Mouse (Mus musculus): ENCODE measurements around the gene Hist1h2be. TPM values are rescaled to one million over a fixed set of nuclear protein-coding genes. Genes with fewer than 3 reads are reported as not detected.
A peak's percentile ranks its signal among the peaks of the same experiment; 100 is the strongest.
"Not testable (repeated sequence)": the region's sequence is repeated elsewhere in the genome, so short reads cannot be mapped to it uniquely, and the experiment has no call there.

The Hist1h2be gene
- polyA plus RNA-seq, 1 experiment from 2014 or later: 3.7 TPM

DNA sequence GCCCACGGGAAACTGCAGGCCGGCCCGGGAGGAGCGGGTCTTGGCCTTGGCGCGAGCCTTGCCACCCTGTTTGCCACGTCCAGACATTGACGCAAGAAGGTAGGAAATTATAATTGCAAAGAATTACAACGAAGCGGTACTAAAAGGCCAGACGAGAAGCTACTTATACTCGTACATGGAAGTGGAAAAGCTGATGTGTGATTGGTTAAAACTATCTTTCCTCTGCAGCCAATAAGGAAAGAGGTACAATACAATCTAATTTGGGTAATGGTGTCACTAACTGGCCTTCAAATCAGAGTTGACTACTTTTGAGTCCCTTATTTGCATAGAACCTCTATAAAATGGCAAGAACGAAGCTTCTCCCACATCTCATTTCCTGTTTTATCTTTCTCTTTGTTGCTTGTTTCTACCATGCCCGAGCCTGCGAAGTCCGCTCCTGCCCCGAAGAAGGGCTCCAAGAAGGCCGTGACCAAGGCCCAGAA is 49.9 kb downstream of the Hist1h2be start, which contains the start of the genes Hist1h2ae and Hist1h2bg:
Hist1h2ae (minus strand) TSS at position 199 of the 482 bp plus-strand sequence.
Hist1h2bg (plus strand) TSS at position 375 of the 482 bp plus-strand sequence.
- no peaks in the 10 kb centered on the region for H3K27me3 ChIP-seq
- H3K27ac ChIP-seq: peak within 1 kb of the TSS; percentile 97
- peaks cover 5% of the 10 kb centered on the region; the same call in 1 of the 2 replicates for H3K4me1 ChIP-seq (replicated peaks)
- peak within 1 kb of the TSS; percentile 47 for H3K4me3 ChIP-seq (replicated peaks)
- ATAC-seq (ENCODE audit: insufficient number of reproducible peaks, insufficient read depth, low FRiP score, low TSS enrichment, low read depth): peak; percentile 88
- peak within 1 kb of the TSS; percentile 75 for H3K4me2 ChIP-seq
- 0% methylated on average over 18 of the region's 18 CpGs for WGBS
- no peaks in the 10 kb centered on the region for H3K9me3 ChIP-seq
- H3K36me3 ChIP-seq: no peaks in the 10 kb centered on the region
- H3K9ac ChIP-seq (replicated peaks): peak within 1 kb of the TSS; percentile 84

DNA sequence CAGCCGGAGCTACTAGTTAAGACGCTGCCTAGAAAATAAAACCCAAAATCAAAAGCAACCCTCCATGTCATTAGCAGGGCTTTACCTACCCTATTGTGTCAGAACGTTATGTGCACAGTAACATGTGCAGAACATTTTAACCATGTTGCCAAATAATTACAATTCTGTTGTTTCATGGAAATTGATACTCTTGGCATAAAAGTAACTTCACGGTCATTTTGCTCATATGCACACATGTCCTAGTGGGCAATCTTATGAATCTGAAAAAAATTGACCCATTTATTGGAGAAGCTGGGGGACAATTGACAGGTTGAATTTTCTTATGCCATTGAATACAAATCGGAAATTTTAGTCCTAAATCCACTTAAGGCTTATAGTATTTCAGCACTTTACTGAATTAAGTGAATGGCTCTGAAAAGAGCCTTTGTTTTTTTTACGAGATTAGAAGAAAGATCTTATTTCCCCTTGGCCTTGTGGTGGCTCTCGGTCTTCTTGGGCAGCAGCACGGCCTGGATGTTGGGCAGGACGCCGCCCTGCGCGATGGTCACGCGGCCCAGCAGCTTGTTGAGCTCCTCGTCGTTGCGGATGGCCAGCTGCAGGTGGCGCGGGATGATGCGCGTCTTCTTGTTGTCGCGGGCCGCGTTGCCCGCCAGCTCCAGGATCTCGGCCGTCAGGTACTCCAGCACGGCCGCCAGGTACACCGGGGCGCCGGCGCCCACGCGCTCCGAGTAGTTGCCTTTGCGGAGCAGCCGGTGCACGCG is 50.5 kb downstream of the Hist1h2be start:
- WGBS: under 1% methylated on average over 23 of the region's 41 CpGs
- H3K4me1 ChIP-seq (replicated peaks); H3K9me3 ChIP-seq: not testable (repeated sequence)

DNA sequence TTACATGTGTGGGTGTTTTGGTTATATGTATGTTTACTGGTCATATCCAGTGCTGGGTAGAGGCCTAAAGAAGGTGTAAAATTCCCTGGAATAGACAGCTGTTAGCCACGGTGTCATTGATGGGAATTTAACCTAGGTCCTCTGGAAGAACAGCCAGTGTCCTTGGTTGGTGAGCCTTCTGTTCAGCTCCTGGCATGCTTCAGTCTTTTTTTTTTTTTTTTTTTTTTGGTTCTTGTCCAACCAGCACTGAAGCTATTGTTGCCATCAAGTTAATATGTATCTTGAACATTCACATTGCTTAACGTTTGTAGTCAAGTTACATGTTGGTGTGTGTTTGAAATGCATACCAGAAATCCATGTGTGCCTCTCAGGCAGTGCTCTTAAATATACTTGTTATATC is 56.4 kb downstream of the Hist1h2be start:
- H3K36me3 ChIP-seq: no peaks in the 10 kb centered on the region
- no peak for ATAC-seq (ENCODE audit: insufficient number of reproducible peaks, insufficient read depth, low FRiP score, low TSS enrichment, low read depth)
- H3K27me3 ChIP-seq: no peaks in the 10 kb centered on the region
- peak overlapping the region; percentile 98; the same call in 1 of the 2 replicates for H3K27ac ChIP-seq
- no peaks in the 10 kb centered on the region for H3K4me1 ChIP-seq (replicated peaks)
- no peak overlapping the region for H3K4me2 ChIP-seq
- H3K4me3 ChIP-seq (replicated peaks): no peak overlapping the region
- H3K9ac ChIP-seq (replicated peaks): no peak overlapping the region
- WGBS: 94% methylated on average over 2 of the region's 2 CpGs
- no peaks in the 10 kb centered on the region for H3K9me3 ChIP-seq

More for the DNA sequence above, 50.5 kb downstream of the Hist1h2be start:
- Histone ChIP-seq H3K9ac (replicated peaks) (peak overlapping the region; percentile 57), H3K4me3 (replicated peaks) (peak overlapping the region; percentile 47), H3K4me2 (peak overlapping the region; percentile 75), H3K27ac (peak overlapping the region; percentile 97)
- not testable (repeated sequence) for H3K27me3 ChIP-seq; ATAC-seq (ENCODE audit: insufficient number of reproducible peaks, insufficient read depth, low FRiP score, low TSS enrichment, low read depth); H3K36me3 ChIP-seq

DNA sequence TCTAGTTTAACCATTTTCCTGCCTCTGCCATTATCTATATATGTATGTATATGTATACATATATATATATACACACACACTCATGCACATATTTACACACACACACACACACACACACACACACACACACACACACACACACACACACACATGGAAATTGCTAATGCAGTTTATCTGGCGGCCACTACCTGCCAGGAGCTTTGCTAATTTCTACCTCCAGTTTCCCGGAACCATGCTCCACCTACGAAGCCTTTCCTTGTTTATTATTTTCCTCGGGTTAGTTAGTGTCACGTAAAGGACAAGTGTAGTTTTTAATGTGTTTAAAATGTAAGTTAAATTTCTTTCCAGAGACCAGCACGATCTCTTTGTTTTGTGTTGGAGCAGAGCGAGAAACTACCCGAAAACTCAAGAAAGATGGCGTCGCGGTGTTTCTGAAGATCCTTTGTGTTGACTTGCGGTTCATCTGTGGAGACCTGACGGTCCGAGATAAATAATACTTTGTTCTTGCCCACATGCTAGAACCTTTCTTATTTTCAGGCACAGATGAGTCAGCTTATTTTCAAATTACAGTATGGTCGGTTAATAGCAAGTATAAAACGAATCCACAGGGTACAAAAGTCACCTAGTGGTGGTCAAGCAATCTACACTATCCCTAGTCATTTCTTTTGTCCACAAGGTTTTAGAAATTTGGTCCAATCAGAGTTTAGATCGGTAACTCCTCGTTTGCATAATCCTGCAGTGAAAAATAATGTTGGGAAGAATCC is 58.0 kb downstream of the Hist1h2be start:
- H3K9ac ChIP-seq (replicated peaks): peak overlapping the region; percentile 58
- ATAC-seq (ENCODE audit: insufficient number of reproducible peaks, insufficient read depth, low FRiP score, low TSS enrichment, low read depth): no peak; the same call in 1 of the 2 replicates
- WGBS: 6% methylated on average over 18 of the region's 18 CpGs
- H3K9me3 ChIP-seq: no peaks in the 10 kb centered on the region
- H3K4me2 ChIP-seq: peak overlapping the region; percentile 73
- peak overlapping the region; percentile 98 for H3K27ac ChIP-seq
- no peaks in the 10 kb centered on the region for H3K27me3 ChIP-seq
- no peaks in the 10 kb centered on the region for H3K36me3 ChIP-seq
- no peaks in the 10 kb centered on the region for H3K4me1 ChIP-seq (replicated peaks)
- H3K4me3 ChIP-seq (replicated peaks): peak overlapping the region; percentile 43

DNA sequence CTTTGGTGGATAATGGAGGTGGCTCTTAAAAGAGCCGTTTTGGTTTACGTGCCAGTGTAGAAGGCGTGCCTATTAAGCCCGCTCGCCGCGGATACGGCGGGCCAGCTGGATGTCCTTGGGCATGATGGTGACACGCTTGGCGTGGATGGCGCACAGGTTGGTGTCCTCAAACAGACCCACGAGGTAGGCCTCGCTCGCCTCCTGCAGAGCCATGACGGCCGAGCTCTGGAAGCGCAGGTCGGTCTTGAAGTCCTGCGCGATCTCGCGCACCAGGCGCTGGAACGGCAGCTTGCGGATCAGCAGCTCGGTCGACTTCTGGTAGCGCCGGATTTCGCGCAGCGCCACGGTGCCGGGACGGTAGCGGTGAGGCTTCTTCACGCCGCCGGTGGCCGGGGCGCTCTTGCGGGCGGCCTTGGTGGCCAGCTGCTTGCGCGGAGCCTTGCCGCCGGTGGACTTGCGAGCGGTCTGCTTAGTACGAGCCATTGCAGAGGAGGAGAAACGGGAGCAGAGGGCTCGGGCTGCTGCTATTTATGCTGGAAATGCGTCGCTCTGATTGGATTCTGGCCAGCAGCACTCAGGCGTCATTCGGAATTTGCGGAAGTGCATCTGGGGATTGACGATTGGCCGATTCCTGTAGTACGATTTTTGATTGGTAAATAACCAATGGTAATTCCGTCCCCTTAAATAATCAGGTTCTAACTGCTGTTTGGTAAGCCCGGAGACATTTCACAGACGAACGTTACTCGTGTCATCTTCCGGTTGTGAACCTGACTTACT is 58.9 kb downstream of the Hist1h2be start, which contains the start of gene Hist1h3e:
Hist1h3e (minus strand) TSS at position 487 of the 777 bp plus-strand sequence.
- peak; percentile 98 for ATAC-seq (ENCODE audit: insufficient number of reproducible peaks, insufficient read depth, low FRiP score, low TSS enrichment, low read depth)
- WGBS: under 1% methylated on average over 62 of the region's 67 CpGs
- not testable (repeated sequence) for H3K27me3 ChIP-seq; H3K4me1 ChIP-seq (replicated peaks); H3K36me3 ChIP-seq; H3K9me3 ChIP-seq
- Histone ChIP-seq H3K4me2 (peak within 1 kb of the TSS; percentile 73), H3K9ac (replicated peaks) (peak within 1 kb of the TSS; percentile 59), H3K4me3 (replicated peaks) (peak within 1 kb of the TSS; percentile 43), H3K27ac (peak within 1 kb of the TSS; percentile 98)

DNA sequence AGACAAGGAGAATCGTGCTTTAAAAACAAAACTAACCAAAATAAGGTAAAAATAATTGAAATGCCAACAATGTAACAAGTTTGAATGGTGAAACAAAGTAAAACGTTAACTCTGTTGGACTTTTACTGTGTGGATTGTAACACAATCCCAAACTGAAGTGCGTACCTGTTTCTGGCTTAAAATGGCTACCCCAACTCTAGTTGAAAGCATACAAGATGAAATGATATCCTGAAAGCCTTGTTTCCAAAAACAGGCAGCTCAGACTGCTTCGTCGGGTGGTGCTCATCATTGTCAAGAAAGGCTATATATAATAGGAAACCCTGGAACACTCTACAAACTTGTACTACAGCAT is 59.4 kb downstream of the Hist1h2be start:
- Histone ChIP-seq H3K4me3 (replicated peaks) (peak overlapping the region; percentile 43), H3K9ac (replicated peaks) (peak overlapping the region; percentile 59), H3K4me2 (peak overlapping the region; percentile 73), H3K27ac (peak overlapping the region; percentile 98)
- not testable (repeated sequence) for H3K36me3 ChIP-seq; H3K9me3 ChIP-seq; ATAC-seq (ENCODE audit: insufficient number of reproducible peaks, insufficient read depth, low FRiP score, low TSS enrichment, low read depth); H3K27me3 ChIP-seq; H3K4me1 ChIP-seq (replicated peaks)
- WGBS: 0% methylated on average over 2 of the region's 5 CpGs

DNA sequence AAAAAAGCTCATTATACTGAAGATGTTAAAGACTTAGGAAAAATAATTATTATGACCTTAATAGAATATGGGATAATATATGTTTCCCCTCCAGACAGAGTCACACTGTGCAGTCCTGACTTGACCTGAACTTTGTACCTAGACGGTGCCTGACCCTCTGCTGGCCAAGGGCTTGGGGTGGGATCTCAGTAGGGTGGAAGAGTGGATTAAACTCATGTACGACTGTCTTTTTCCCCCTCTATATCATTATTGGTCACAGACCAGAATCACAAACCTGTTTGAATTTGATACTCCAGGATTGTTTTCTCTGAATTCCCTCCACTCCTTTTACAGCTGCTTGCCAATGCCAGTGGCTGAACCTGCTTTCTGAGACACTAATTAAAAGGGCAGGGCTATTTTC is 60.2 kb downstream of the Hist1h2be start:
- H3K9me3 ChIP-seq; H3K36me3 ChIP-seq; H3K4me1 ChIP-seq (replicated peaks); ATAC-seq (ENCODE audit: insufficient number of reproducible peaks, insufficient read depth, low FRiP score, low TSS enrichment, low read depth); H3K27me3 ChIP-seq; H3K9ac ChIP-seq (replicated peaks): not testable (repeated sequence)
- Histone ChIP-seq H3K4me2 (peak overlapping the region; percentile 37), H3K27ac (peak overlapping the region; percentile 83), H3K4me3 (replicated peaks) (0 out of 2 replicates have a peak overlapping the region, but pooled peaks have one; percentile 9)
- WGBS: 26% methylated on average over 2 of the region's 2 CpGs

DNA sequence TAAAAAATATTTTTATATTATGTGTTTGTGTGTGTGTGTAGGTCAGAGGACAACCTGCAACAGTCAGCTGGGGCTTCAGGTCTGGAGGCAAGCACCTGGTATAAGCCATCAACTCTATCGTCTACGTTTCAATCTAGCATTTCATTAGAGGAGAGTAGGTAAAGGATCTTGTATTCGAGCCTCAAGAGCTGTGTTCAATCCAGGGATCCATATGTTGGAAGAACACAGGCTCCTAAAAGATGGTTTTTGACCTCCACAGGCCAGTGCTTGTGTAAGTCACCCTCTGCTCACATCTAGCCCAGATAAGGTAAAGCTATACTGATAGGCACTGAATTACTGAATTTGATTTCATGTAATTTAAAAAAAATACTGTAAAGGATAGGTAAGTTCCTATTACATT is 64.0 kb downstream of the Hist1h2be start:
- H3K4me1 ChIP-seq (replicated peaks): no peaks in the 10 kb centered on the region; the same call in 1 of the 2 replicates
- H3K27me3 ChIP-seq: no peaks in the 10 kb centered on the region
- no peak for ATAC-seq (ENCODE audit: insufficient number of reproducible peaks, insufficient read depth, low FRiP score, low TSS enrichment, low read depth)
- no peak overlapping the region for H3K9ac ChIP-seq (replicated peaks)
- no peak overlapping the region for H3K4me3 ChIP-seq (replicated peaks)
- H3K27ac ChIP-seq: peak overlapping the region; percentile 72
- 66% methylated on average over 3 of the region's 3 CpGs for WGBS
- H3K9me3 ChIP-seq: no peaks in the 10 kb centered on the region
- H3K4me2 ChIP-seq: peak overlapping the region; percentile 90
- H3K36me3 ChIP-seq: no peaks in the 10 kb centered on the region

DNA sequence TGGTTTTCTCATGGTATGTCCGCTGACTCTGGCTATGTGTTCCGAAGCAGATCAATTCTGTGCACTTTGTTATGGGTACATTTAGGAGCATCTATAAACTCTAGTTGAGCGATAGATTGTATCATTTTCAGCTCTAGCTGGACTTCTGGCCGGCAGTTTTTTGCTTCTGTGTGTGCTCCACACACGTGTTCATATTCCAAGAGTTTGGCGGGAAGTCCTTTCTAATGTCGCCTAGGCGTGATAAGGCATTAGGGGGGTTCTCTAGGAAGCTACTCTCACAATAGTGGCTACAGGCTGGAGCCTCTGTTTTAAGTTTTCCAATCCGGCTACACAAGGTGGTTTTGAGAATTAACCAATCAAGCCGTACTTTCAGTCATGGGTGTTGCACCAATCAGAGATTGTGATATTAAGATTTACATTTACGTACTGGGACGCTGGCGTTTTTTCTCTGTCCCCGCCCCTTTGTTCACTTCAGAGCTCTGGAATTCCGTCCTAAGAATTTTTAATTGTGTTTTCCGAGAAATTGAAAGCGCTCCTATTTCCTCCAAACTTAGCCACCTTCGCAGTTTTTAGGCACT is 65.0 kb downstream of the Hist1h2be start:
- under 1% methylated on average over 18 of the region's 18 CpGs for WGBS
- H3K4me3 ChIP-seq (replicated peaks): peak overlapping the region; percentile 66
- H3K36me3 ChIP-seq: no peaks in the 10 kb centered on the region
- no peaks in the 10 kb centered on the region for H3K27me3 ChIP-seq
- H3K4me2 ChIP-seq: peak overlapping the region; percentile 90
- H3K9me3 ChIP-seq: no peaks in the 10 kb centered on the region
- peak overlapping the region; percentile 86 for H3K9ac ChIP-seq (replicated peaks)
- H3K4me1 ChIP-seq (replicated peaks): peaks cover under 1% of the 10 kb centered on the region; the same call in 1 of the 2 replicates
- peak overlapping the region; percentile 100 for H3K27ac ChIP-seq
- peak; percentile 71 for ATAC-seq (ENCODE audit: insufficient number of reproducible peaks, insufficient read depth, low FRiP score, low TSS enrichment, low read depth)

Measured in limb, embryonic 12.5 days (tissue).